Mouse (Mus musculus): ENCODE data around the gene Slc35f4.

DNA sequence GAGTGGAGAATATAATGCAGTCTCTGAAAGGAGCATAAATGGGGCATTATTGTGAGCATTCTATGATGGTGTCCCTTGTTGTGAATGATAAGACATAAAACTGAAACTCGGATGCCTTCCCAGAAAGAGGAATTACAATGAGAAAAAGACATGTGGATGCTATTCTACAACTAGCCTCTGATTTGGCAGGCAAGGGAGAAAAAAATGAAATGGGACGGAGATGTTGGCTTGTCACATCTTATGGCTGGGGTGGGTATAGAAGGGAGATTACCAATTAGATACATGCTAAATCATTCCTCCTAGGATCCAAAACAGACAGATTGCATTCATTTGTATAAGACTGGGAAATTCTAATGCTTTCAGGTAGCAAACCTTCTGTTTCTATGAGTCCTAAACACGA is 65.0 kb downstream of the Slc35f4 start:
- TF ChIP-seq CTCF (IDR thresholded peaks at IDR 0.05; ENCODE audit: borderline replicate concordance, insufficient read depth, low read depth, low read length) (no peak), POLR2A (IDR thresholded peaks at IDR 0.05; ENCODE audit: borderline replicate concordance, insufficient read depth, low read length) (no peak)
